In genomic region chr6:124262696-124263095, GRCm38 (mm10) we compare ENCODE assay signal across 8 mouse cellular contexts. TPM values are rescaled to one million over a fixed set of nuclear protein-coding genes. Genes with fewer than 3 reads are reported as not detected.
DNase-seq lines count a peak whose midpoint lies in the region; ATAC-seq and TF ChIP-seq lines count a peak whose summit lies in the region.

No protein-coding gene starts in this region.

- peak; percentile 72 for DNase-seq in adrenal gland, postnatal 25 days
- DNase-seq in layer of hippocampus, adult 2 months (ENCODE audit: low spot score in 2 of 2) = peak; percentile 48 to 77
- DNase-seq in retina, postnatal 1 day = peak; percentile 71
- DNase-seq in thymus, postnatal 4 days = peak; percentile 92

- H3K4me1 ChIP-seq in ES-Bruce4 (ENCODE audit: control insufficient read depth, insufficient read depth, low read length) = no peaks in the 10 kb centered on the region
- H3K4me1 ChIP-seq in forebrain, embryonic 12.5 days = 0 out of 2 replicates have a peak, but pooled peaks cover 3% of the 10 kb centered on the region
- no peaks in the 10 kb centered on the region for H3K4me1 ChIP-seq in lung, embryonic 16.5 days (replicated peaks; ENCODE audit: control insufficient read depth, insufficient read depth, low read length)

- WGBS in forebrain, embryonic 12.5 days = 4% methylated on average over 3 of the region's 3 CpGs
- 3% methylated on average over 3 of the region's 3 CpGs for WGBS in lung, embryonic 16.5 days

- no peak overlapping the region for H3K4me3 ChIP-seq in ES-Bruce4 (ENCODE audit: low read depth, low read length)
- no peak overlapping the region for H3K4me3 ChIP-seq in forebrain, embryonic 12.5 days (replicated peaks)
- no peak overlapping the region for H3K4me3 ChIP-seq in layer of hippocampus, adult 2 months
- H3K4me3 ChIP-seq in lung, embryonic 16.5 days (ENCODE audit: low read length) = no peak overlapping the region

- ATAC-seq in forebrain, embryonic 12.5 days (ENCODE audit: low FRiP score) = peak; percentile 62; the same call in 1 of the 2 replicates
- peak; percentile 89 to 98 for ATAC-seq in hematopoietic stem cell, adult 5-6 weeks (replicated peaks in 1 of 2; ENCODE audit: insufficient read depth in 1 of 2, low FRiP score in 2 of 2, low TSS enrichment in 1 of 2, low read depth in 1 of 2, poor library complexity in 2 of 2, severe bottlenecking in 2 of 2)
- ATAC-seq in lung, embryonic 16.5 days (ENCODE audit: low read depth) = peak; percentile 49; the same call in 1 of the 2 replicates

- no peaks in the 10 kb centered on the region for H3K9me3 ChIP-seq in ES-Bruce4 (replicated peaks; ENCODE audit: control insufficient read depth, insufficient read depth, low read length, poor library complexity, severe bottlenecking)
- H3K9me3 ChIP-seq in forebrain, embryonic 12.5 days = no peaks in the 10 kb centered on the region
- no peaks in the 10 kb centered on the region for H3K9me3 ChIP-seq in lung, embryonic 16.5 days (ENCODE audit: control insufficient read depth, low read length)

- no peak overlapping the region for H3K27ac ChIP-seq in ES-Bruce4 (ENCODE audit: insufficient read depth, low read length)
- no peak overlapping the region for H3K27ac ChIP-seq in forebrain, embryonic 12.5 days
- H3K27ac ChIP-seq in layer of hippocampus, adult 2 months = no peak overlapping the region
- no peak overlapping the region for H3K27ac ChIP-seq in lung, embryonic 16.5 days (ENCODE audit: low read length)

- TF ChIP-seq EP300 in ES-Bruce4 (IDR thresholded peaks at IDR 0.05; ENCODE audit: insufficient read depth, low read depth, low read length) = no peak

- no peaks in the 10 kb centered on the region for H3K36me3 ChIP-seq in ES-Bruce4 (ENCODE audit: control insufficient read depth, insufficient read depth, low read length, poor library complexity, severe bottlenecking)
- H3K36me3 ChIP-seq in forebrain, embryonic 12.5 days (replicated peaks) = no peaks in the 10 kb centered on the region
- H3K36me3 ChIP-seq in lung, embryonic 16.5 days (ENCODE audit: control insufficient read depth, insufficient read depth, low read length) = no peaks in the 10 kb centered on the region

- H3K4me2 ChIP-seq in forebrain, embryonic 12.5 days = no peak overlapping the region
- no peak overlapping the region for H3K4me2 ChIP-seq in lung, embryonic 16.5 days (ENCODE audit: low read depth, low read length)

- TF ChIP-seq POLR2A in ES-Bruce4 (IDR thresholded peaks at IDR 0.05; ENCODE audit: insufficient read depth, low read length) = no peak

- TF ChIP-seq CTCF in ES-Bruce4 (IDR thresholded peaks at IDR 0.05; ENCODE audit: low read depth, low read length) = peak; percentile 79
- TF ChIP-seq CTCF in layer of hippocampus, adult 2 months (conservative IDR thresholded peaks at IDR 0.05) = peak; percentile 87

- no peak overlapping the region for H3K9ac ChIP-seq in ES-Bruce4 (ENCODE audit: low read depth, poor library complexity, severe bottlenecking)
- H3K9ac ChIP-seq in forebrain, embryonic 12.5 days = no peak overlapping the region
- no peak overlapping the region for H3K9ac ChIP-seq in lung, embryonic 16.5 days (ENCODE audit: low read length)

- H3K27me3 ChIP-seq in ES-Bruce4 (ENCODE audit: control insufficient read depth, insufficient read depth, low read length, poor library complexity, severe bottlenecking) = no peaks in the 10 kb centered on the region
- no peaks in the 10 kb centered on the region for H3K27me3 ChIP-seq in forebrain, embryonic 12.5 days
- H3K27me3 ChIP-seq in lung, embryonic 16.5 days (ENCODE audit: control insufficient read depth, insufficient read depth, low read depth, low read length) = no peaks in the 10 kb centered on the region

RNA-seq across cellular contexts. Expression of gene Vmn2r27, which starts 31.0 kb away (rescaled TPM):
- polyA plus RNA-seq in ES-Bruce4 (2011; ENCODE audit: insufficient read depth, insufficient read length, low read depth, missing spikeins) = not detected in 2 replicates
- total RNA-seq in adrenal gland, postnatal 25 days (2021) = not detected in 2 replicates
- polyA plus RNA-seq in forebrain, embryonic 12.5 days (2016; fragmentation: Nextera tagmentation; extraction: Ambion mirVana) = not detected in 2 replicates
- total RNA-seq in hematopoietic stem cell, adult 5-6 weeks (2017) = not detected in 2 replicates
- not detected for total RNA-seq in layer of hippocampus, adult 2 months (2021)
- not detected in 2 replicates for polyA plus RNA-seq in lung, embryonic 16.5 days (2015; fragmentation: Nextera tagmentation; extraction: Ambion mirVana)

RNA-seq across cellular contexts. Expression of gene Cd163, which starts 41.8 kb away (rescaled TPM):
- polyA plus RNA-seq in ES-Bruce4 (2011; ENCODE audit: insufficient read depth, insufficient read length, low read depth, missing spikeins) = 0.28 and 0.32 TPM in 2 replicates
- total RNA-seq in adrenal gland, postnatal 25 days (2021) = 3.9 and 4.9 TPM in 2 replicates
- not detected in 2 replicates for polyA plus RNA-seq in forebrain, embryonic 12.5 days (2016; fragmentation: Nextera tagmentation; extraction: Ambion mirVana)
- 4.2 and 4.7 TPM in 2 replicates for total RNA-seq in hematopoietic stem cell, adult 5-6 weeks (2017)
- total RNA-seq in layer of hippocampus, adult 2 months (2021) = 1 to 10 TPM; 2.1 to 3.0 TPM
- 0.36 and 0.41 TPM in 2 replicates for polyA plus RNA-seq in lung, embryonic 16.5 days (2015; fragmentation: Nextera tagmentation; extraction: Ambion mirVana)
